Mouse (Mus musculus): Measurements from ENCODE around the gene Cpeb4.
"Not testable (repeated sequence)": the region's sequence is repeated elsewhere in the genome, so short reads cannot be mapped to it uniquely, and the experiment has no call there.

Gene Cpeb4

DNA sequence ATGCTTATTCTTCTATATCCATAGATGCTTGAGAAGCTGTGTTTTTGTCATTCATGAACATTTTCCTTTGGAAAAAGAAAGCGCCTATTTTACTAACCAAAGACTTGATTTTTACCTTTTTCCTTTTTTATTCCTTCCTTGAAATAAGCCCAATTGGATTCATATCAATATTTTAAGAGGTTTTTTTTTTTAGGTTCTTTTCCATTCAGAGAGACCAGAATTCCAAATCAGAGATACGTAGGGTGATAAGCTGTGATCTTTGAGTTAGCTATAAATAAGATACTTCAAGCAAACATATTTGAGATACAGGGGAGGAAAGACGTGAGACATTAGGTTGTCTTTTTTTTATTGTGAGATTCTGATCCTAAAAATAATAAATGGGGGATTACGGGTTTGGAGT is at the start of gene Cpeb4:
Gene Cpeb4 (plus strand): TSS at position 301 of the 400 bp plus-strand sequence.
- no peak for DNase-seq

DNA sequence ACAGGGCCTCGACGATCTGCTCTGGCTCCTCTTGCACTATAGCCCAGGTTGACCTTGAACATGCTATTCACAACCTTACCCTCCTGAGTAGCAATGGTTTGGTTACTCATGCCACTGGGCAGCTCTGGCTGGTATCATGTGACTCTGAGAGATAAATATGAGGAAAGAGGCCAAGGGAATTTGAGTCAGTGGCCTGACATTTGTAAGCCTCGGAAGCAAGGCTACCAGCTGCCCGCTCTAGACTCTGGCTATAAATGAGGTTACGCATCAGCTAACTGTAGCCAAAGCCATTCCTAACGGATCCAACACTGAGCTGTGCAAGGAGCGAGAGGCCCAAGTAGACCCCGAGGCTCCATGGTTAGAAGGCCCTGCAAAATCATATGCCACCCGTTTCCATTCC is 49.5 kb upstream of the Cpeb4 start:
- no peak for DNase-seq

DNA sequence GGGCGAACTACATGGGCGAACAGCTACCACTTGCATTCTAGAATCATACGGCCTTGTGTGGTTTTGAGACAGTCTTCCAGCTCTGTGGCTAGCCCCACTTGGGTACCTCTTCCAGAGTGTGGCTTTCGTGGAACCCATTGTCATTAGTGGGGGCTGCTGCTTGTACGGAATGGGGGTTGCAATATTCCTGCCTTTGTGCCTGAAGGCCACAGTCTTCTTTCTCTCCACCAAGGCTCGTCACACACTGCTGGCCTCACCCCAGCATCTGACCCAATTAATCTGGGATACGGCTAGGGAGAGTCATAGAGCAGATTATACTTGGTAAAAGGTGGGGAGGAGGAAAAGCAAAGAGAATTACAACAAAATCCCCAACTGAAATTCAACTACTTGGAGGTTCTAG is 48.5 kb upstream of the Cpeb4 start:
- DNase-seq = no peak

DNA sequence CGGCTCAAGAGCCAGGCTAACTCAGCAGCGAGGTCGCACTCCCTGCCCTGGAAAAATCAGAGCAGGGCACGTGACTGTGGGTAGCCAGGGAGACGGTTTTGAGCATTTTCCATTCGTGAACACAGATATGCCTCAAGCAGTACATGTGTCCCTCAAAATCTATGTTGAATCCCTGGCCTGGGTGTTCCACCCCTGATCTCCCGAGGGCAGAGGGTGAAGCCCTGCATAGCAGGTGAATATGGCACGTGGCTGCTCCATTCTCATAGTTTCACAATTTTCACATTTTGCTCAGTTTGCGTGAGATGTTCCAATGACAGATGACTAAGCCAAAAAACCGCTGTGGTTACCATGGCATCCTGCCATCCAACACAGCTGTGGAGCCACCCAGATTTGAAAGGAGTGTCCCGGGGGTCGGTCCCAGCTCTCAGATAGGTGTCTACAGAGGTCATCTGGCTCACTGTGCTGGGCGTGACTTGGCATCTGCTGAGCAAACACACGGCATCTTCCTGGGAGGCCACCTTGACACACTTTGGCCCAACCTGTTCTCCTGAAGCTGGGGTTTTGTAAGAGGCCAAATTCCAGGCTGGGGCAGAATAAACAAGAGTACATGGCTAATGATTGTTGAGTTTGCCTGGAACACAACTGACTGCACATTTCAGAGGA is 47.4 kb upstream of the Cpeb4 start:
- peak; percentile 89 for DNase-seq

DNA sequence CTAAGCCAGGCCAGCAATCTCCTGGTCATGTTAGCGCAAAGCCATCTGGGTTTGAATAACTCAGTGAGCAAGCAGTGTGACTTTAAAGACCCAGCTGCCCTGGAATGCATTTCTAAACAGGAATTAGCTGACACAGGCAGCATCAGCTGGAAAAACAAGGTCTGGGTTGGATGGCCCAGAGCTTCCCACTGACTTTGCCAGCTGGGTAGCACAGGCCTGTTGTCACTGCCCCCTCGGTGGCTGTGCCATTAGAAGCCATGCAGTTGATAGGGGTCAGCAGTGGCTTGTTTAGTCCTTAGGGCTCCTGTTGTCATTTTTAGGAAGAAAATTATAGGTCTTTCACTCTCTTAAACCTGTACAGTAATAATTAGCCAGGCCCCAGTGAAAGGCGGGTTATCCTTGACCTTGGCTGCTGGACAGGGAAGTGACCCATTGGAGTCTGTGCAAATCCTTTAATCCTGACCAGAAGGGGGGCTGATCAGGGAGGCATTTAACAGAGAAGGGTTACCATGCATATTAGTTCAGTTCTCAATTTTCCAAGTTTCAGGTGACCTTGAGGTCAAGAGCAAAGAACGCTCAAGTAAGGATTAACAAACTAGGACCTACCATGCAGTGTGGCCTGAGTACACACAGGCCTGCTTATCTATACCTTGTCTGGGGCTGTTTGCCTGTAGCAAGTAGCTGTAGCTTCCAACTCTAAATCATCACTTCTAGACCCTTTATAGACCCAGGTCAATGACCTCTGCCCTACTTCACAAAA is 43.8 kb upstream of the Cpeb4 start:
- DNase-seq = no peak

DNA sequence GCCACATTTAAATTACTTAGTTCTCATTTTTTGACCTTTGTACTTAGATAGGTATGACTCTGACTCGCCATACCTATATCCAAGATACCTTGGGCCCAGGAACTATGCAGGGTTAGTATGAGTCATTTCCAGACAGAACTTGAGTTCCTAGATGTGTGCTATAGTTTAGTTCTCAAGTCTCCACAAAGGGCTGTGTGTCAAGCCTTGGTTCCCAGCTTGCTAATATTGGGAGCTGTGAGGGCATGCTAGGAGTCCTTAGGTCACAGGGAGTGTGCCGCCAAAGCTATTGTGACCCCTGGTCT is 43.3 kb upstream of the Cpeb4 start:
- DNase-seq = no peak

DNA sequence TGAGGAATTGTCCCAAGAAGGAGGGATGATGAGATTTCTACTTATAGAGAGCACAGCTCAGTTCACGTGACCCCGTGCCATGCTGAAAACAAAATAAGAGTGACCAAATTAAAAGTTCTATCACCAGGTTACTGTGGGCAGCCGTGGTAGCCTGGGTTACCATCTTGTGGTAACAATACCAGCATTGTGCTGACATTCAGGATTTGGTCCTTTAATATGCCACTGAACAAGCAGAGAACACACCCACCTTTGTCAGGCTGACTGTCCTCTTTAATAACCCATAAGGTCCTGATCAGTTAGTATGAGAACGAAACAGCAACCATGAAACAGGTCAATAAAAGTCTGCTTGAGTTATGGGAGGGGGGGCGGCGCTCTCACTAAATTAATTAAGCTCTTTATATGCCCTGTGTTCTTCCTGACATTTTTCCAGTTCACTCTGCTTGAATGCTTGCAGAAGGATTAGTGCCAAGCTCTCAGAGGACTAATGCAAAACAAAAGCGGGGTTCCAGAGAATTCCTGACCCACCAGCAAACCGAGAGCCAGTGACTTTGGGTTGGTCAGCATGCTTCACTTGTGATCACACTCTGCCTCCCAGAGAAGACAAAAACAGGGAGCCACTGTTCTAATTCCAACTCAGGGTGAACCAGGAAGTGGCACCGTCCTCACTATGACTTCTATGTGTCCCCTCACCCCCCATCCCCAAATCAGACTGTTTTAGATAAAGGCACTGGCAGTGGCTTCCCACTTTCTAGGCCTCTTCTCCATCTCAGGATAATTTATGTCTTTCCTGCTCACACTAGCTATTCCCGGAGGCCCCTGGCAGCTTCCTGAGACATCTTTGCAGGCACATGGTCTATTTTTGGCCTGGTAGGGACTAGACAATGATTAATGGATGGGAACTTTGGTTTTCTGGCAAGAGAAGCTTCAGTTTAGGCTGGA is 41.5 kb upstream of the Cpeb4 start:
- DNase-seq = no peak

DNA sequence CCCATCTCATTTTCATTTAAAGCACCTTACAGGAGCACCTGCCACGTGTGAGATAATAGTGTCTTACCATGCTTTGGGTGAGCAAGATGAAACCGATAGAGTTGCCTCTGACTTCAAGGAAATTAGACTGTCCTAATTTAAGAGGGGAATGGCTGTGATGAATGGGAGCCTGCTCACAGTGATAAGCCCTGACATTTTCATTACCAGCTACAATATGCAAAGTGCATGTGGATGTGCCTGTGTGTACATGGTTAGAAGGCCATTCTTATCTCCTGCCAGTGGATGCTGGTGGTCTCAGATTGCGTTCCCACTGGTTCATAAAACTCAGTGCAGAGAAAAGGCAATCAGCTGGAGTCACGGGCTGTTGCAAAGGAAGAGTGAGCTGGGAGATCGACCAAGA is 40.6 kb upstream of the Cpeb4 start:
- DNase-seq = no peak

DNA sequence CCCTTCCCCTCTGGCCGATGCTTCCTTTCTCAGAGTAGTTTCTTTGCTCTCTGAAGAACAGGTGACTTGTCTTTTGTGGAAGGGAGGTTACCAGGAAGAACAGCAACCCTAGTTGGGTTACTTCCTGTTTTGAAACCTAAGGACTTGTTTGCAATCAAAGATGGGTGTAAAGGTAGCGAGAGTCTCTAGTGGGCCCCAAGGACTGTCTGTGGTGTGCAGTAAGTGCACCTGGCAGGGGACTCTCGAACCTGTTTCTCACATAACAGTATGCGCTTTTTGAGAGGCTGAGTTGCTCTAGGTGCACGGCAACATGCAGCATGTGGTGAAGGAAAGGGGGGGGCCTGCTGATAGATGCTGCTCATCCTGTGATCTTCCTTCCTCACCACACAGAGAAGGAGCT is 40.0 kb upstream of the Cpeb4 start:
- DNase-seq = no peak

DNA sequence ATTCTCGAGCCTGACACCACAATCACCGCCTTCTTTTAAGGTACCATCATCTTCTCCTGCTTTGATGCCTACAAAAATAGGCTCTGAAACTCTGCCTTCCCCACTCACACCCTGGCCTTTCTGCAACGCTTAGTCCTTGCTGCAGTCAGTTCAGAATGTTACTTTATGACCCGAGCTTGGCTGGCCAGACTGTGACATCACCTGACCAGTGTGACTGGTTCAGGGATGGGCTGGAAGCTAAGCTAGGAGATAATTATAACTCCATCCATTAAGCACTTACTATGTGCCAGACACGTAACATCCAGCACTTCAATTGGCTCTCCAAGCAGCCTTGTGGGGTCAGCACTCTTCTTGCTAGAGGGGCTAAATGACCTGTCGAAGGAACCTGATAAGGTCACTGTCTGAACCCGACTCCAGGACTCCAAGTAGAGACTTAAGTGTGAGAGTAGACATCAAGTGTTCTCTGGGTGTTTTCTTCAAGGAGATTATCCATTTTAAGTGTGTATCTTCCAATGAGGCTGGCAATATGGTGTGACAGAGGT is 39.5 kb upstream of the Cpeb4 start:
- no peak for DNase-seq

DNA sequence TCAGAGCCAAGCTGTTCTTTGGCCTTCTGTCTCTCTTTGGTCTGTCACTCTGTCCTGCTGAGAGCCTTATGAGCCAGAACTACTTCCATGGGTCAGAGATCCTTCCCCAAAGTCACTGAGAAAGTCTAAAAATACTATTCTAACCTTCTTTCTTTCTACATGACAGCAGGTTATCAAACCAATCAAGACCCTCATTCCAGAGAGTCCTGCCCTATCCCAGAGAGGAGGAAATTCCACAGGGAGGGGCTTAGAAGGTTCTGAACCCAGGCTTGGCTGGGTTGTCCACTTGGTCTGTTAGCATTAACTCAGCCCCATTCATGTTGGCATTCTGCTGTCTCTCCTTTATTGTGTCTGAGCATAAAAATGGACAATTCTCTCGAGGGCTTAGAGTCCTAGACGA is 38.5 kb upstream of the Cpeb4 start:
- DNase-seq = no peak

DNA sequence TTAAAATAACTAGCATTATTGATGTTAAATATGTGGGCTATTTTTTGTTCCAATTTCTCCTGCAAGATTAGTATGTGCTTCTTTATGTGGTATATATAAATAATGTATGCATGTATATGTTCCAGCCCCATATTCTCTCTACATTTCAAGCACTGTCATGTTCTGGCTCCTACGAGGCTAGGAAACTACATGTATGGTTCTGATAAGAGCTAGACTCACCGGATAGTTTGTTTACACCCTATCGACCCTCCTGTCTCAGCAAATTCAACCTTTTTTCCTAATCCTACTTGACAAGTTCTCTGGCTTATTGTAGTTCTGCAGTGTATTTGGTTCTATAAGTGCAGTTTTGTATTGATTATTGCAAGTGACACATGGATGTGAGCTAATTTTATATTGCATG is 36.7 kb upstream of the Cpeb4 start:
- DNase-seq = no peak

DNA sequence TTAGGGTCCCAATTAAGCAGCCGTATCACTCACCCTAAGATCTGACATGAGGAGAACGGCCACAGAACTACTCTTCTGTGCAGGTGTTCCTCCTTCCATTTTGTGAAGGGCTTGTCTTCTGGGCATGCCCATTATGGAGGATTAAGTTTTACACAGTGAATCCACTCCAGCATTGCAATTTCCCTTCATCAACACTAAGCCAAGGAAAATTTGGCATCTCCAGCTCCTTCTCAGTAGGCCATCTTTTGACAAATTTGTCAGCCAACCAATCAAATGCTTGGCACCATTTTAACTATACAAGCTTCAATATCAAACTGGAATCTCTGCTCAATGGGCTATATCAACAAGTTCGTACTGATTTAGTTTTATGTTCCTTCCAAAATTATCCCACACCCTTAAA is 34.8 kb upstream of the Cpeb4 start:
- peak; percentile 88 for DNase-seq

DNA sequence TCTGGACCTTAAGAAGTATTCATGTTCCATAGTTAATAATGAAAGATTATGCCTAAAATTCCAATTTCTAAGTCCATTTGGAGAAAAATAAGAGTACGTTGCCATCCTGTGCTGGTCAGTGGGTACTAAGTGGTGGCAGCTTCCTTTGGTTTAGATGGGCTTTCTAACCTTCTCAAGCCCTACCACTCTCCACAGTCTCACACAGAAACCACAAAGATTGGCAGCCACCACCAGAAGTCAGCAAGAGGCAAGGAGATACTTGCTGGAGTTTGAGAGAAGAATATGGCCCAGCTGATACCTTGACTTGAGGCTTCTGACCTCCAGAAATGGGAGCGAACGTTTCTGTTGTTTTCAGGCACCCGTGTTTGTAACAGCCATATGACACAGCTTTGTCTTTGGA is 34.3 kb upstream of the Cpeb4 start:
- DNase-seq = no peak

DNA sequence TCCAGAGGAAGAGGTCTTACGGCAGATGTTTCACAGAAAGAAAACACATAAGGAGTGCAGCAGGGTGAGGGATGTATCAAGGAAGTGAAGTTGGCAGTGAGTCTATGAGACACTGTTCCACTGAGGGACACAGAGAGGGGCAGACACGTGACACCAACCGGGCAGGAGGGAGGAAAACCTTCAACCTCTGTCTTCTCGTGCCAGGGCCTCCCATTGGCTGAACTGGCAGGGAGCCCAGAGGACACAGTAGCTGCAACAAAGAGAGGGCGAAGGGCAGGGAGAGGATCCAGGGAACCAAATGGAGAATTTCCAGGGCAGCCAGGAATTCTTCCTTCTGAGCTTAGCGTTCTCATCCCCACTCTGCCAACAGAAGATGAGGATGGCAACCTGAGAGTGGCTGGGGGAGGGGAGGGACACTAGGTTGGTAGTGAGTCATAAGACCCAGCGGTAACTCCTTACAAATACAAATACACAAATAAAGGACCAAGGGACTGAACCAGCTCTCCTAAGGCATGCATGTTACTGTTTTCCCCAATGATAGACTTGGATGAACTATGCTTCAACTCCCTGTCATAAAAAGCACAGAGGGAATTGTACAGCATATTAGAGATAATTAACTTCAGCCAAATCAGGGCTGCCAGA is 33.4 kb upstream of the Cpeb4 start:
- DNase-seq = peak; percentile 90

DNA sequence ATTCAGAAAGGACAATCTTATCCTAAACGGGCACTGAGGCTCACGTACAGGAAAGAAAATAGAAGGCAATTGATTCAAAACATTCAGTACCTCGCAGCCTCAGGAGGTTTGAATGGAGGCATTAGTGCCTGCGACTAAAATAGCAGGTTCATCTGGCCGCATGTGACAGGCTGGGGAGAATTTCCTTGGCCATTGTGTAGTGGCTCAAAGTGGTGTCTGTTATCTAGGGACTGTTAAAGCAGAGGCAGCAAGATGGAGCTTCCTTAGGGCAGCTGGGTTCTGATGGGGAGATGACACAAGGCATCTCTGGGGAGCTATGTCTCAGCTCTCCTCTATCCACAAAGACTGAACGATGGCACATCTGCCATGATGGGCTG is 32.9 kb upstream of the Cpeb4 start:
- no peak for DNase-seq

DNA sequence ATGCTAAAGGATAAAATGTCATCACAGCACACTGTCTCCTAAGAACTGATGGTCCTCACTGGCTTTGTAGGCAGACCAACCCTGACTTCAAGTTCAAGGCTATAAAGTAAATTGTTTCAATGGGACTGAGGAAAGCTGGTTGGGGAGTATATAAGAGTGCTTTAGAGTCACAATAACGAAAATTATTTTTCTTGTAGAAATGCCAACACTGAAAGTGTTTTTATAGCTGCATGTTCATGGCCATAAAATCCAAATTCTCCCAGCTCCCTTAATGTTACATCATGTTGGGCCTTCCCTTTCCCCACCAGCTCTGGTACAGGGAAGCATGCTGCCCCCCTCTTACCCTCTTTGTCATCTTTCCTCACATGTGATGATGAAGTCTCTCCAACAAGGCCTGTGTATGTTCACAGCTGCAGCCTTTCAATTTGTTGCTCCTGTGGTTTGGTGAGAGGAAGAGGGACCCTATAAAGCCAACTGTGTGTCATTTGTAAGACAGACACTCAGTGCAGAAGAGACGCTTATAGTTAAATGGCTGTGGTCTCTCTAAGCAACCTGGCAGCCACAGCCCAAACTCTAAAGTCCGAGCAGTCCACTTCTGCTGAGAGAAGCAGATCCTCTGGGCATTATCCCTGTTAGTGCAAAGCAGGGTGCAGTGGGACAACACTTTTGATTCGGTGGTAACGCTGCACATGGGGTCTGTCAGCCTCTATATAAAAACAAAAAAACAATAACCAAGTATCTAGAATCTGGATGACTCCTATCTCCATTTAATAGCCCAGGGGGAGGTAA is 29.6 kb upstream of the Cpeb4 start:
- no peak for DNase-seq

DNA sequence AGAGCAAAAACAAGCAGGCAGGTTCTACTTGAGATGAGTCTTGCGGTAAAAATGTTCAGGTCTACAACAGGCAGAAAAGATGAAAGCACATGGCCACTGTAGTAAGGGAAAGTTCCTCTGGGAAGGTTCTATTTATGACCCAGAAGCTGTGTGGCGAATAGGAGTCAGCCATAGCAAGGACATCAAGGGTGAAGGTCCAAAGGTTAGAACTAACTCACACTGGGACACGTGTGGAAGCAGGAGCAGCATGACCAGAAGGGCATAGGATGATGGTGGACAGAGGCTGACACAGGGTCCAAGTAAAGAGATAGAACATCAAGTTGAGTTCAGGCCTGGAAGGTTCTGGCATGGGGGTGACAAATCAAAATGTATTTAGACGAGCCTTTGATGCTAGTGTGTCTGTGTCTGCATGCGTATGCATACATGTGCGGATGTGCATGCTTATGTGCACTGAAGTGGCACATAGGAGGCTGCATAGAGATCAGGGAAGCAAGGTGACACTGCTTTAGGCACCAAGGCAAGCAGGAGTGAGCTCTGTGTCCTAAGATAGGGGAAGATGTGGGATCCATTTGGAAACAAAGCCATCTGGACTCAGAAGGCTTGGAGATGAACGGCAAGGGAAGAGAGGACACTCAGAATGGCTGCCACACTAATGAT is 28.7 kb upstream of the Cpeb4 start:
- no peak for DNase-seq

DNA sequence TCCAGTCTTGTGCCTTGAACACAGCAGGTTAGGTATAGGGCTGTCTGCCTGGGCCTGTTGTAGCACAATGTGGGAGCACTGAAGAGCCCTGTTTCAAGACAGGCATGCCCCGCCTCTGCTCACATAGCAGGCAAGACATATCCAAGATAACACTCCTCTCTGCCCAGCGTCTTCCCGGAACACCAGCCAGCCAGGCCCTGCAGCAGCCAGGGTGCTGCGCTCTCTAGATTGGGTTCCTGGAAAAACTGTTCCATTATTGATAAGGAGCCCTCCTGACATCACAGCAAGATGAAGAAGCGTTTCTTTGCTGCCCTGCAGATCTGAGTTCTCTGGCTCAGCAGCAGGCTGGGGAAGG is 28.2 kb upstream of the Cpeb4 start:
- DNase-seq = no peak

DNA sequence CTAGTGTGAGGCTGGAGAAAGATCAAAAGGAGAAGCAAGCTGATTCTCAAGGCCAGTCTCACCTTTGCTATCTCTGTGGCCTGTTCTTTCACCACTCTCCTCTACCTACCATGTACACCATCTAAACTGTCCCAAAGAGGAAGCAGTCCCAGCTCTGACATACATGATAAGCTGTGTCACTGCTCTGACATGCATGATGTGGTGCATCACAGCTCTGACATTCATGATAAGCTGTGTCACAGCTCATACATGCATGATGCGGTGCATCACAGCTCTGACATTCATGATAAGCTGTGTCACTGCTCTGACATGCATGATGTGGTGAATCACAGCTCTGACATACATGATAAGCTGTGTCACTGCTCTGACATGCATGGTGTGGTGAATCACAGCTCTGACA is 26.9 kb upstream of the Cpeb4 start:
- not testable (repeated sequence) for DNase-seq

DNA sequence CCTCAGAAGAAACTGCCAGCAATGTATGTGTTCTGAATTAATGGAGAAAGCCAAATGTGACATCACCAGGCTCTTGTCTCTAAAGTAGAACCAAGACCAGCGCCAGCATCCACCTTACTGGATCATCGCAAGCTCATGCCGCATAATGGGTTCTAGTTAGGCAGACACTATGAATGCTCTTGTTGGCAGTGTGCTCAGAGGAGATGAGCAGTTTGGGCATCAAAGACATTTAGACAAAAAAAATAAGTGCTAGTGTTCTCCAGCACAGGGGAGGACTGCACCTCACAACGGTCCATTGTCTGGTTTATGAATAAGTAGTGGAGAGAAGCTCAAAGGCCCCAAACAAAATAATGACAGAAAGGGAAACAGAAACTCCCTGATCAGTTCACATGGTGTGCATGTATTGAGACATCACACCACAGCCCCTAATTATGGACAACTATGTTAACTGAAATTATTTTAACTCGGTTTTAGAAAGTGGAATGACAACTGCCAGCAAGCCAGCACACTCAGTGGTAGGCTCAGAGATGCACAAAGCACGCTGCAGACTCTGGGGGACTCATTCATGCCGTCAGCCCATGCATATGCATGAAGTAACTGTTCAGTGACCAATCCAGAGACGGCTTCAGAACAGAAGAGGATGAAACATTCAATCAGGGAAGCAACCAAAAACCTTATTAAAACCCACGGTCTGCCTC is 25.1 kb upstream of the Cpeb4 start:
- DNase-seq = no peak
